In the genomic region with DNA sequence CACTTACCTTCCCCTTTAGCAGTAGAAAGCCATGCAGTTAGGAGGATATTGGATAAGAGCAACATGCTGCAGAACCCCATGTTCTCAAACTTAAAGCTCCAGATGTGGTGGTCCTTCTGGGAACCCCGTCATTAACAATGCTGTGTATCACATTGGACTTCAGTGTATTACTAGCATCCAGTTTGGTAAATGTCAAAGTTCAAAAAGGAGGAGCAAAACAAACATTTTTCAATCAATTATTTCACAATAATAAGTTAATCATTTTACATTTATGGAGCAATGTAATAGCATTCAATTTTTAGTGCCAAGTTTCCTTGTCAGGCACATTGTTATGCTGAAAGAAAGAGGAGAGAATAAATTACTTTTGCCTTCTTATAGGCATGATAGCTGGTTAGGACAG, we compare ENCODE assay signal across 28 mouse cellular contexts. TPM values are rescaled to one million over a fixed set of nuclear protein-coding genes. Genes with fewer than 3 reads are reported as not detected.
"Had no signal": no experiment of that assay in that cellular context is flagged by ENCODE, and none has a peak within 500 bp of the region (broad histone marks: within the 10 kb centered on the region; RNA-seq: fewer than 3 reads in every experiment).

A gene (minus strand): TSS at position 155 of the 400 bp plus-strand sequence.

- H3K4me2 ChIP-seq: heart, embryonic 12.5 days; hindbrain, embryonic 12.5 days; hindbrain, embryonic 14.5 days; intestine, embryonic 15.5 days; limb, embryonic 12.5 days; liver, embryonic 13.5 days had no signal

- H3K36me3 ChIP-seq: heart, embryonic 10.5 days; heart, embryonic 12.5 days; hindbrain, embryonic 10.5 days; hindbrain, embryonic 12.5 days; intestine, embryonic 15.5 days; limb, embryonic 10.5 days; limb, embryonic 12.5 days; liver, embryonic 13.5 days had no signal

- H3K4me1 ChIP-seq: heart, embryonic 10.5 days; heart, embryonic 12.5 days; hindbrain, embryonic 10.5 days; hindbrain, embryonic 12.5 days; intestine, embryonic 15.5 days; limb, embryonic 10.5 days; limb, embryonic 12.5 days; liver, embryonic 13.5 days had no signal

- H3K27me3 ChIP-seq: heart, embryonic 12.5 days; hindbrain, embryonic 12.5 days; intestine, embryonic 15.5 days; limb, embryonic 12.5 days; liver, embryonic 13.5 days had no signal

- H3K9ac ChIP-seq: heart, embryonic 12.5 days; hindbrain, embryonic 12.5 days; hindbrain, embryonic 14.5 days; intestine, embryonic 15.5 days; limb, embryonic 12.5 days; liver, embryonic 13.5 days had no signal

- DNase-seq: gastrocnemius, adult 2 months; gastrocnemius, postnatal 10 days; gastrocnemius, postnatal 25 days; heart, adult 18-20 months; heart, postnatal 10 days; heart, postnatal 4 days; kidney, adult 18-20 months; kidney, adult 8-10 months; kidney, postnatal 10 days; kidney, postnatal 25 days; kidney, postnatal 4 days; liver, embryonic 13.5 days; lung, adult 18-20 months had no signal

- H3K27ac ChIP-seq: gastrocnemius, adult 2 months; heart, embryonic 10.5 days; hindbrain, embryonic 10.5 days; hindbrain, embryonic 12.5 days; hindbrain, embryonic 14.5 days; intestine, embryonic 15.5 days; layer of hippocampus, adult 2 months; left cerebral cortex, adult 2 months; limb, embryonic 10.5 days; limb, embryonic 12.5 days; liver, embryonic 13.5 days had no signal

- H3K9me3 ChIP-seq: heart, embryonic 10.5 days; heart, embryonic 12.5 days; hindbrain, embryonic 10.5 days; hindbrain, embryonic 12.5 days; intestine, embryonic 15.5 days; limb, embryonic 10.5 days; limb, embryonic 12.5 days; liver, embryonic 13.5 days had no signal

- H3K4me3 ChIP-seq: gastrocnemius, adult 2 months; heart, embryonic 10.5 days; heart, embryonic 12.5 days; hindbrain, embryonic 10.5 days; hindbrain, embryonic 12.5 days; intestine, embryonic 15.5 days; layer of hippocampus, adult 2 months; left cerebral cortex, adult 2 months; limb, embryonic 10.5 days; limb, embryonic 12.5 days; liver, embryonic 13.5 days had no signal

- ATAC-seq: hindbrain, embryonic 16.5 days; inflammation-experienced regulatory T-cells, adult 6 months; intestine, embryonic 15.5 days; intestine, postnatal 0 days had no signal

RNA-seq across cellular contexts. Expression of the gene that starts here (rescaled TPM):
- total RNA-seq: granulocyte monocyte progenitor cell, adult 5-6 weeks; layer of hippocampus, postnatal 10 days had no signal
- polyA plus RNA-seq: heart, embryonic 10.5 days; heart, embryonic 12.5 days; hindbrain, embryonic 10.5 days; hindbrain, embryonic 12.5 days; hindbrain, embryonic 14.5 days; inflammation-experienced regulatory T-cells, adult 6 months; intestine, embryonic 15.5 days; limb, embryonic 10.5 days; limb, embryonic 12.5 days had no signal
